Mouse (Mus musculus): ENCODE results near the gene Filip1.

DNA sequence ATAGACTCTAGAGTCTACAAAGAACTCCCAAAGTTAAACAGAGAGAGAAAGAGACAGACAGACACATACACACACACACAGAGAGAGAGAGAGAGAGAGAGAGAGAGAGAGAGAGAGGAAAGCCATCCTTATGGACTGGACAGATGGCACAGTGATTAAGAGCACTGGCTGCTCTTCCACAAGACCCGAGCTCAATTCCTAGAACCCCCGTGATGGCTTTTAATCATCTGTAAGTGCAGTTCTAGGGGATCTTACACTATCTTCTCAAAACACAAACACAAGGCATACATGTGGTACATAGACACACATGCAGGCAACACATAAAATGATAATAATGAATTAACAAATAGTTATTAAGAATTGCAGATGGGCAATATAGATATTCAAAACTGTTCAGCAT lies 64.3 kb downstream of the Filip1 start:
- no peak for TF ChIP-seq ZNF384 (IDR thresholded peaks at IDR 0.05; ENCODE audit: low read depth, low read length)
- TF ChIP-seq CTCF (conservative IDR thresholded peaks at IDR 0.05 in 1 of 2, IDR thresholded peaks at IDR 0.05 in 1 of 2; ENCODE audit: low read depth in 2 of 2, low read length in 2 of 2), result no peak
- no peak for TF ChIP-seq EP300 (IDR thresholded peaks at IDR 0.05; ENCODE audit: low read length)
- no peak for TF ChIP-seq ZC3H11A (IDR thresholded peaks at IDR 0.05; ENCODE audit: low read depth, low read length)
- TF ChIP-seq POLR2A (IDR thresholded peaks at IDR 0.05; ENCODE audit: low read depth, low read length), result no peak
- TF ChIP-seq ZKSCAN1 (IDR thresholded peaks at IDR 0.05; ENCODE audit: borderline replicate concordance, low read depth, low read length), result no peak
- no peak for TF ChIP-seq CHD1 (IDR thresholded peaks at IDR 0.05; ENCODE audit: low read depth, low read length)
- TF ChIP-seq JUND (conservative IDR thresholded peaks at IDR 0.05; ENCODE audit: low read depth, low read length), result no peak
- TF ChIP-seq SIN3A (IDR thresholded peaks at IDR 0.05; ENCODE audit: low read length), result no peak
- TF ChIP-seq RAD21 (IDR thresholded peaks at IDR 0.05; ENCODE audit: low read depth, low read length), result no peak
- no peak for TF ChIP-seq MEF2A (IDR thresholded peaks at IDR 0.05; ENCODE audit: borderline replicate concordance, low read depth, low read length)
- no peak for TF ChIP-seq MAZ (IDR thresholded peaks at IDR 0.05; ENCODE audit: low read depth, low read length)
- no peak for TF ChIP-seq GABPA (IDR thresholded peaks at IDR 0.05; ENCODE audit: insufficient replicate concordance, low read depth, low read length)

Measured in CH12.LX (cell line).